Mouse (Mus musculus): ENCODE results near the gene Pex10.

DNA sequence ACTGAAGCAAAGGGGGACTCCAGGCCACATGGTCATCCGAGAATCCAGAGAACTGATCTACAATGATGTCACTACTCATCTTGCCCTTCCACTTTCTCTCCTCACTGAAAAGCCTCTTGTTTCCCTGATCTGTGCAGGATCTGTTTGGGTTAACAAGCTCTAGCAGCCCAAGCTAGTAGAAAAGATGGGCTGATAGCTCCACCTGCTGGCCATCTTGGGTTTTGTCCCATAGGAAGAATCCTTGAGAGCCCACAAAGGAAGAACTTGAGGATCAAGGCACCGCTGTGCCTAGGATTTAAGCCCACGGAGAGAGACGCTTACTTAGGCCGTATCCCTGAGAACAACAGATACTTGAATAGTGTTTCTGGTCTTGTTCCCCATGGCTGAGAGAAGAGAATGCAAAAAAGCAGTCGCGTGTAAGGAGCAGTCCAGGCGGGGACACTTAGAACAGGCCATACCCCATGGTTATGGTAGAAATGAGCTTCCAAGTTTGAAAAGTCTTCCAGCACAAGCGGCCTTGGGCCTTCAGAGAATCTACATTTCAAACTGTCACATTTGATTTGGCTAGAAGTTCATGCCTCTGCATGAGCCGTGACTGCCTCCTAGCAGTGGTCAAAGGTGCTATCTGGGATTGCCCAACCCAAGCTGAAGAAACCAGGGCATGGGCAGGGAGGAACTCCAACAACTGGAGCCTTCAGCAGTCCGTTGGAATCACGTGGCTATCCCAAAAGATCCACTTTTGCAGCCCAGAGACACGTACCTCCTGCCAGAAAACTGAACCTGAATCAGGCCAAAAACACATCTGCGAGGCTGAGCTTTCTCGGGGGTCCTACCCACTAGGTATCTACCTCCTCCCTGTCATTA is 614 bp upstream of the Pex10 start:
- TF ChIP-seq CTCF (IDR thresholded peaks at IDR 0.05; ENCODE audit: control insufficient read depth, insufficient read depth, insufficient replicate concordance, low read depth, low read length): peak; percentile 2; the same call in 1 of the 2 replicates
- TF ChIP-seq POLR2A (IDR thresholded peaks at IDR 0.05; ENCODE audit: control insufficient read depth, low read depth, low read length): no peak
